Mouse (Mus musculus): ENCODE results near the gene Tcf15.

DNA sequence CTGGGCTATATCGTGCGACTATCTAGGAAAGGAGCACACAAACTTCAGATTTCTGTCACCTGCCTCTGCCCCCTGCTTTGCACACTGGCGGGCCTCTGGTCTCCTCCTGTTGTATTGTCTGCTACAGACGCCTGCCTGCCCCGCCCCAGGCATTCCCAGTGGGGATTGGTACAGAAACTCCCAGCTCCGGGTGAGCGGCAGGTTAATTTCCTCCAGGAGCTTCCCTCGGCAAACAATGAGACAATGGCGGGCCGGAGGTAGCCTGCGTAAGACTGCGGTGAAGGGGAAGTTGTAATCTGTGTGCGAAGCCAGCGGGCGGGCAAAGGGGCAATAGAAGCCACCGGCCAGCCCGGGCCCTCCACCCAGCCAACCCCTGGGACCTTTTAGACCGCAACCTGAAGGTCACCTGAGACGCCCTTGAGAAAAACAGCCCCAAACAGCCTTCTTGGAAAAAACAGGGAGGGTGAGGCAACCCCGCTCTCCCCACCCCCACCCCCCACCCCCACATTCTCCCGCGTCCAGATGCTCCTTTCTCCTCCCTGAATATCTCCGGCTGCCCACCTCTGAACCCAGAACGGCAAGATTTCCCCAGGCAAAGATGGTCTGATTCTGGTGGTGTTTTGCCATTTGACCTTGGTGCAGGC, 33.9 kb downstream of the Tcf15 start:
- TF ChIP-seq CTCF (IDR thresholded peaks at IDR 0.05; ENCODE audit: borderline replicate concordance, extremely low read depth, insufficient read depth, insufficient read length), result no peak
- no peak for TF ChIP-seq POLR2A (IDR thresholded peaks at IDR 0.05; ENCODE audit: borderline replicate concordance, extremely low read depth, insufficient read depth, insufficient read length, poor library complexity, severe bottlenecking)
